Mouse (Mus musculus) G1E (cell line): ENCODE measurements around the gene Rnf223. TPM values are rescaled to one million over a fixed set of nuclear protein-coding genes. Genes with fewer than 3 reads are reported as not detected.

Source experiments
- ATAC-seq: 2 replicates; pipeline ENCODE4 v1.8.0; 2016; ENCODE audit warnings: mild to moderate bottlenecking; ENCODE audit not compliant: insufficient number of reproducible peaks, poor library complexity, low FRiP score, severe bottlenecking; ENCODE audit errors: extremely low read depth
- DNase-seq: peaks from one replicate; pipeline ENCODE4 v3.0.0; 2012; ENCODE audit warnings: low spot score
- H3K27me3 ChIP-seq: 2 replicates; pipeline ENCODE4 v1.6.1; 2012; ENCODE audit warnings: mild to moderate bottlenecking, low read length, inconsistent platforms; ENCODE audit not compliant: insufficient read depth
- H3K36me3 ChIP-seq: replicated peaks from 2 replicates; pipeline ENCODE3; 2012; ENCODE audit warnings: mild to moderate bottlenecking, inconsistent platforms
- H3K4me1 ChIP-seq: 2 replicates; pipeline ENCODE4 v1.6.1; 2012; ENCODE audit warnings: low read depth, low read length, inconsistent platforms, mixed read lengths; ENCODE audit not compliant: insufficient read depth
- H3K4me3 ChIP-seq: 2 replicates; pipeline ENCODE4 v1.5.1; 2012; ENCODE audit warnings: low read depth, mild to moderate bottlenecking, inconsistent platforms, low read length, moderate library complexity, mixed read lengths
- H3K9me3 ChIP-seq: replicated peaks from 2 replicates; pipeline ENCODE4 v1.6.1; 2012; ENCODE audit warnings: inconsistent platforms
- CTCF ChIP-seq: IDR thresholded peaks from 2 replicates; pipeline ENCODE4 v1.5.1; 2012; ENCODE audit warnings: low read depth, low read length, inconsistent platforms, mixed read lengths
- GATA1 ChIP-seq: IDR thresholded peaks from 2 replicates; pipeline ENCODE4 v1.6.1; 2012; ENCODE audit warnings: borderline replicate concordance, low read length, inconsistent platforms, mixed read lengths
- GATA2 ChIP-seq: IDR thresholded peaks from 2 replicates; pipeline ENCODE4 v1.6.1; 2012; ENCODE audit warnings: low read depth, low read length, inconsistent platforms, borderline replicate concordance
- POLR2AphosphoS5 ChIP-seq: IDR thresholded peaks from 2 replicates; pipeline ENCODE4 v1.6.1; 2012; ENCODE audit warnings: low read depth, low read length, inconsistent platforms; ENCODE audit not compliant: insufficient replicate concordance
- TAL1 ChIP-seq: conservative IDR thresholded peaks from 2 replicates; pipeline ENCODE4 v1.6.1; 2012; ENCODE audit warnings: low read depth, low read length, inconsistent platforms, mixed read lengths
- polyA plus RNA-seq: library from polyadenylated mRNA; stranded (reverse); fragments of >175 nt; gene quantifications from 2 replicates; pipeline ENCODE4 v1.2.3, GENCODE M21; 2012
- total RNA-seq, 2 experiments: library from RNA; stranded (forward) in 1 of 2; stranded (reverse) in 1 of 2; fragments of 200-1000 nt in 1 of 2; fragments of >200 nt in 1 of 2; fragmentation: Nextera tagmentation in 1 of 2; gene quantifications; 2 replicates each; pipeline ENCODE4 v1.2.3; 2014 to 2017

The Rnf223 gene
- total and polyA plus RNA-seq, 3 experiments: 0.11 to 2.3 (median 0.16) TPM

DNA sequence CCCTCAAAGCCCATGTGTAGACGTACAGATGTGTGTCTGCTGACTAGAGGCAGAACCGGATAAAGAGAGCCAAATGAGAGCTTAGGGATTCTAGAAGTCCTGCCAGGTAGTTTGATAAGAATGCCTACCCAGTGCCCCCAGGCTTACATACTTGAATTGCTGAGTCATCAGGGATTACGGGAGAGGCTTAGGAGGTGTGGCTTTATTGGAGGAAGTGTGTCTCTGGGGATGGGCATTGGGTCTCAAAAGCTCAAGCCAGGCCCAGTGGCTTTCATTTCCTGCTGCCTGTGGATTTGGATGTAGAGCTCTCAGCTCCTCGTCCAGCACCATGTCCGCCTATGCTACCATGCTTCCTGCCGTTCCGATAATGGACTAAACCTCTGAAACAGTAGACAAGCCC lies 3.5 kb upstream of the Rnf223 start:
- no peak overlapping the region for H3K4me3 ChIP-seq
- H3K36me3 ChIP-seq: peaks cover 54% of the 10 kb centered on the region
- H3K4me1 ChIP-seq: peaks cover 14% of the 10 kb centered on the region
- no peaks in the 10 kb centered on the region for H3K9me3 ChIP-seq
- TF ChIP-seq POLR2AphosphoS5 (no peak), TAL1 (no peak), CTCF (no peak), GATA2 (no peak), GATA1 (no peak)
- no peaks in the 10 kb centered on the region; the same call in 1 of the 2 replicates for H3K27me3 ChIP-seq
- ATAC-seq: no peak
- no peak for DNase-seq

DNA sequence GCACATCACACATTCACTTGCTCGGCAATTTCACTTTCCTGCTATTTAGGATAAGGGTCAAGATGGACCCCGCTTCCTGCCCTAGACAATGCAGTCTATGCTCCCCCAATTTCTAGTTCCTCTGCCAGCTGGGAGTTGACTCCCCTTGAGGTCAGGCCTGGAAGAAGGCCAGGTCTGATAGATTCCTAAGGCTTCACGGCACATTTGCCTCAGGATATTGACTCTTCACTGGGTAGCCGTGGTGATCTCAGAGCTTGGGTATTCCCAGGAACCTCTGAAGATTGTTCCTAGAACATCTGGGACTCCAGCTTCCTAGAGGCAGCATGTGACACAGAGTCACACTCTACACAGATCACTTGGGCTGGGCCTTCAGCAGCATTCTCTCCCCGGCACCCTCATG lies 1.6 kb upstream of the Rnf223 start:
- no peak for ATAC-seq
- Histone ChIP-seq H3K4me3 (no peak overlapping the region), H3K4me1 (peaks cover 14% of the 10 kb centered on the region), H3K36me3 (peaks cover 35% of the 10 kb centered on the region), H3K9me3 (no peaks in the 10 kb centered on the region), H3K27me3 (no peaks in the 10 kb centered on the region; the same call in 1 of the 2 replicates)
- no peak for DNase-seq
- TF ChIP-seq TAL1: no peak
- TF ChIP-seq CTCF: no peak
- TF ChIP-seq POLR2AphosphoS5: no peak
- TF ChIP-seq GATA2: no peak
- no peak for TF ChIP-seq GATA1

DNA sequence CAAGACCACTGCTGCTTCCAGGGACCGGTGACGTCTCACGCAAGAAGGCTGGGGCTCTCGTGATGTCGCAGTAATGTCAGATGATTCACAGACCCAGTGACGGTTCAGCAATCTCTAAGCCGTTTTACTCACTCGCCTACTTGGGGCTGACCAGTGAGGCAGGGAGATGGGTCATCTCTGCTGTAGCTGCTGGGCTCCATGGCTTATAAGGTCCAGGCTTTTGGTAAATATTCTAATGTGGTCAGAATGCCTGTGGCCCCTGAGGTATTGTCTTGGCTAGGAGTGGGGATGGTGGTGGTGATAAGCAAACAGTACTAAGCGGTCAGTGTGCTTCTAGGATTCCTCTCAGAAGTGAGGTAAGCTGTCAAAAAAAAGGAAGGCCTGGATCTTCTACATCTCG lies 627 bp downstream of the Rnf223 start:
- TF ChIP-seq POLR2AphosphoS5 (no peak), GATA1 (no peak), CTCF (no peak), TAL1 (no peak), GATA2 (no peak)
- no peak for DNase-seq

DNA sequence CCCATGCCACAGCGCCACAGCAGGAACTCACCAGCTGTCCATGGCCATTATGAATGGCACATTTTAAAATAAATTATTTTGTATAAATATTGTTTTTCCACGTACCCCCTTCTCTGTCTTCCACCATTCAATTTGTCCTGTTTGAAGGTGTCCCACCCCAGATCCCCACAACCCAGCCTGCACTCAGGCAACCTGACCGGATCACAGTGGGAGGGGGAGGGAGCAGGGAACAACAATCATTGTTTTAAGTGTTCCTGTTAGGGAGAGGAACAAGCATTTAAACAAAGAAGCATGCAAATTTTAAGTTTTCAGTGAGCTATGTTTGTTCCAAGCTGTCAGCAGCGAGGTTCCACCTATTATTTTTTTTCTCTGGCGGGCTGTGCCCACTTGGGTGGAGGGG lies 3.0 kb downstream of the Rnf223 start:
- Histone ChIP-seq H3K27me3 (no peaks in the 10 kb centered on the region; the same call in 1 of the 2 replicates), H3K9me3 (peaks cover 4% of the 10 kb centered on the region), H3K36me3 (no peaks in the 10 kb centered on the region), H3K4me1 (no peaks in the 10 kb centered on the region), H3K4me3 (no peak overlapping the region)
- no peak for TF ChIP-seq TAL1
- TF ChIP-seq POLR2AphosphoS5: no peak
- TF ChIP-seq GATA2: no peak
- TF ChIP-seq CTCF: no peak
- no peak for TF ChIP-seq GATA1
- ATAC-seq (no peak), DNase-seq (no peak)

More for the DNA sequence above, 627 bp downstream of the Rnf223 start:
- Histone ChIP-seq H3K27me3 (no peaks in the 10 kb centered on the region; the same call in 1 of the 2 replicates), H3K36me3 (peaks cover 13% of the 10 kb centered on the region), H3K4me3 (no peak overlapping the region), H3K9me3 (no peaks in the 10 kb centered on the region), H3K4me1 (peaks cover 14% of the 10 kb centered on the region)
- no peak for ATAC-seq

DNA sequence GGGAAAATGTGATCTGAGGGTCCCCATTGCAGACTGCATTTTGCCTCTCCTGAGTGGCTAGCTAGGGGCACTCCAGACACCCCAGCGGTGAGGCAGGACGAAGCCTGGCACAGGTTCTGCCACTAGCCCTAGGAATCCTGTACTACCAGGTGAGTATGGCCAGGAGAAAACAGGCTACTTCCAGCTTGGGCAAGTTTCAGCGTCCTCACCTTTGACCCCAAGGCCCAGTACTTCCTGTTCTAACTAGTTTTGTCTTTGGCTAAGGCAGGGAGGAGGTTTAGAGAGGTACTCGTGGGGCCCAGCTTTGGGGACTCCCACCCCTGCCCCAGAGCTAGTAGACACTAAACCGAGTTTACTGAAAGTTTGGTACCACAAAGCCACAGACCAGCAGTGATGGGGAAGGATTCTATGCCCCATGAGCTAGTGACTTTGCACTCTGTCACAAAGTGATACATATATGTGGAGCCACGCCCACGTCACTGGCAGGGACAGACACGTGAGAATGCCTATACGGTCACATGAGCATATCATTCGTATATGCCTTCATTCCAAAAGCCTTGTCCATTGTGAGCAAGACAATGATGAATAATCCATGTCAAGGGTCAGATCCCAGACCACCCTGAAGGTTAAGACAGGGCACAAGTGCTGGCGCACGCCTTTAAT lies 3.8 kb downstream of the Rnf223 start:
- H3K9me3 ChIP-seq: peaks cover 8% of the 10 kb centered on the region
- H3K4me3 ChIP-seq: no peak overlapping the region
- TF ChIP-seq POLR2AphosphoS5 (no peak), GATA2 (no peak), CTCF (no peak), GATA1 (no peak), TAL1 (no peak)
- ATAC-seq (no peak), DNase-seq (no peak)
- H3K4me1 ChIP-seq: no peaks in the 10 kb centered on the region
- H3K36me3 ChIP-seq: no peaks in the 10 kb centered on the region
- H3K27me3 ChIP-seq: no peaks in the 10 kb centered on the region; the same call in 1 of the 2 replicates

DNA sequence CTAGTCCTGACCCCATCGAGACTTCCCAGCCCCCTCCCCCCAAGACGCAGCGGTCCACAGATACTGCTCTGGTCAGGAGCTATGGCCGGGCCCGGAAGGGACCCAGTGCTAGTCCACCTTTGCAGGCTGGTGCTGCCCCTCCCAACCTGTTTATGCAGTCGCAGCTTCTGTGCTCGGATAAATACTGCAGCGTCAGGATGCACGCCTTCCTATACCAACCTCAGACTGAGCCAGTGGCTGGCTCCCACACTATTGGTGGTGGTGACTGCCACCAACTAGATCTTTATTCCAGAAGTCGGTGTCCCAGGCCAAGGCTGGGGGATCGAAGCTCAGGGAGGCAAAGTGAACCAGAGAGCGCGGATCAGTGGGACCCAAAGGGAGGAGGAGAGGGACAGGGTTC lies 4.8 kb downstream of the Rnf223 start:
- no peaks in the 10 kb centered on the region for H3K36me3 ChIP-seq
- H3K9me3 ChIP-seq: peaks cover 8% of the 10 kb centered on the region
- H3K4me1 ChIP-seq: no peaks in the 10 kb centered on the region
- no peak for TF ChIP-seq GATA1
- no peaks in the 10 kb centered on the region; the same call in 1 of the 2 replicates for H3K27me3 ChIP-seq
- ATAC-seq: no peak
- DNase-seq: no peak
- H3K4me3 ChIP-seq: no peak overlapping the region
